Mouse (Mus musculus): ENCODE measurements at regions not wholly inside any gene's neighbourhood (a gene's known extent, or its start where the extent isn't known, plus 50 kb on each side); places are given as distances from the start of the nearest gene placed in this dataset.

DNA sequence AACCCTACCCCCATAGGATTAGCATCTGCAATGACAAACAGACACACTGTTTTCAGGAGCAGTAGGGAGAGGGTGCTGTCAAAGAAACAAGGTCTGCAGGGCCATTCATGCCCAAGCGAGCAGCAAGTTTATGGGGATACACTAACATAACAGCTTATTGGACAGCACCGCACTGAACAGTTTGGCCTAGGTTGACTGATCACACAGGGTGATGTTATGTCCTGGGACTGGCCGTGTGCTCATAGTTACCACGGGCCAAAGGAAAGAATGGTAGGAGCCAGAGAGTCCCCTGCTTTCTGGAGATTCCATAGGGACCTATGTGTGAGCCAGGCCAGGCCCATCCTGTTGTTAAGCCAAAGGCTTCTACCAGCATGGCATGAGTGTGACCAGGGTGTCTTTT is 102.8 kb downstream of the Ndufa10 start:
- no peaks in the 10 kb centered on the region for H3K9me3 ChIP-seq (replicated peaks; ENCODE audit: control insufficient read depth, low read length)
- no peak overlapping the region for H3K27ac ChIP-seq (ENCODE audit: low read depth, low read length)
- 89% methylated on average over 4 of the region's 4 CpGs for WGBS (ENCODE audit: insufficient replicate concordance)
- H3K27me3 ChIP-seq (ENCODE audit: control insufficient read depth, insufficient read depth, low read length) = no peaks in the 10 kb centered on the region
- H3K4me2 ChIP-seq = no peak overlapping the region
- no peak overlapping the region for H3K9ac ChIP-seq (ENCODE audit: low read depth, low read length)
- H3K4me1 ChIP-seq (ENCODE audit: control insufficient read depth, insufficient read depth, low read length) = peaks cover 8% of the 10 kb centered on the region; the same call in 1 of the 2 replicates
- H3K36me3 ChIP-seq (ENCODE audit: control insufficient read depth, insufficient read depth, low read length) = no peaks in the 10 kb centered on the region
- no peak overlapping the region for H3K4me3 ChIP-seq (ENCODE audit: low read depth, low read length)
- no peak for ATAC-seq (replicated peaks; ENCODE audit: insufficient number of reproducible peaks, low FRiP score, low TSS enrichment)

DNA sequence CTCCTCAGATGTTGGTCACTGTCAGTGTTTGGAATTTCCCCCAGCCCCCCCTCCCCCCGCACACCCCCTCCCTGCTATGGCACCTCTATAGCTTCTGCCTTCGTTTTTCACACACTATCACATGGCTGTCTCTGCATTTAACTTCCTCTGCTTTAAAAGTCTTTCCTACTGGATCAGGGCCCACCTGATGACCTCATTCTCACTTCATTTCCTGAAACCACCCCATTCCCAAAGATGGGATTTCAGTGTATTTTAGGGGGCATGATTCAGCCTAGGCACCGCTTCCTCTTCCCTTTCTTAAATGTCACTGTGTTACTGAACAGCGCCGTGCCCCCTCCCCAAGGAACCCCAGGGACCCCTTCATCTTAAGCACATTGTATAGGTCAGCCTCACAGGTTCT is 103.7 kb downstream of the Ndufa10 start:
- Histone ChIP-seq H3K4me1 (ENCODE audit: control insufficient read depth, insufficient read depth, low read length) (peaks cover 8% of the 10 kb centered on the region; the same call in 1 of the 2 replicates), H3K9ac (ENCODE audit: low read depth, low read length) (no peak overlapping the region), H3K36me3 (ENCODE audit: control insufficient read depth, insufficient read depth, low read length) (no peaks in the 10 kb centered on the region), H3K27me3 (ENCODE audit: control insufficient read depth, insufficient read depth, low read length) (no peaks in the 10 kb centered on the region), H3K9me3 (replicated peaks; ENCODE audit: control insufficient read depth, low read length) (no peaks in the 10 kb centered on the region), H3K4me2 (no peak overlapping the region), H3K27ac (ENCODE audit: low read depth, low read length) (no peak overlapping the region), H3K4me3 (ENCODE audit: low read depth, low read length) (no peak overlapping the region)
- ATAC-seq (replicated peaks; ENCODE audit: insufficient number of reproducible peaks, low FRiP score, low TSS enrichment) = no peak
- 68% methylated on average over 5 of the region's 5 CpGs for WGBS (ENCODE audit: insufficient replicate concordance)

DNA sequence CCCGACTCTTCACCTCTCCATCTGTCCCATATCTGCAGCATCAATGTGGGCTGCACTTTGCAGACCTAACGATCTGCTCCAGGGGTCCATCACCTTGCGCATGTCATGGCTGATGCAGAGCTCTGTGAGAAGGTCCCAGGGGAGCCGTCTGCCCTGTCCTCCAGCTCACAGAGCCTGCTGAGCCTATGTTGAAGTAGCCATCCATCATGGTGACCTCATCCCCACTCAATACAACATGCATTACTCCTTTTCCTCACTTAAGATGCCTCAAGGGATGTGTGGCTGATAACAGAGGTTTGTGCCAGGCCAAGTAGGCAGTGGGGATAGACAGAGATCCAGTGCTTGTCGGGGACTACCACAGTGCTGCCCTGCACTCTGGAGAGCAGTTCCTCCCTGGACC is 107.4 kb downstream of the Ndufa10 start:
- Histone ChIP-seq H3K27me3 (ENCODE audit: control insufficient read depth, insufficient read depth, low read length) (no peaks in the 10 kb centered on the region), H3K4me3 (ENCODE audit: low read depth, low read length) (no peak overlapping the region), H3K27ac (ENCODE audit: low read depth, low read length) (no peak overlapping the region), H3K36me3 (ENCODE audit: control insufficient read depth, insufficient read depth, low read length) (no peaks in the 10 kb centered on the region), H3K4me2 (no peak overlapping the region), H3K4me1 (ENCODE audit: control insufficient read depth, insufficient read depth, low read length) (peaks cover 1% of the 10 kb centered on the region; the same call in 1 of the 2 replicates), H3K9ac (ENCODE audit: low read depth, low read length) (no peak overlapping the region), H3K9me3 (replicated peaks; ENCODE audit: control insufficient read depth, low read length) (no peaks in the 10 kb centered on the region)
- no peak for ATAC-seq (replicated peaks; ENCODE audit: insufficient number of reproducible peaks, low FRiP score, low TSS enrichment)
- 63% methylated on average over 5 of the region's 5 CpGs for WGBS (ENCODE audit: insufficient replicate concordance)

DNA sequence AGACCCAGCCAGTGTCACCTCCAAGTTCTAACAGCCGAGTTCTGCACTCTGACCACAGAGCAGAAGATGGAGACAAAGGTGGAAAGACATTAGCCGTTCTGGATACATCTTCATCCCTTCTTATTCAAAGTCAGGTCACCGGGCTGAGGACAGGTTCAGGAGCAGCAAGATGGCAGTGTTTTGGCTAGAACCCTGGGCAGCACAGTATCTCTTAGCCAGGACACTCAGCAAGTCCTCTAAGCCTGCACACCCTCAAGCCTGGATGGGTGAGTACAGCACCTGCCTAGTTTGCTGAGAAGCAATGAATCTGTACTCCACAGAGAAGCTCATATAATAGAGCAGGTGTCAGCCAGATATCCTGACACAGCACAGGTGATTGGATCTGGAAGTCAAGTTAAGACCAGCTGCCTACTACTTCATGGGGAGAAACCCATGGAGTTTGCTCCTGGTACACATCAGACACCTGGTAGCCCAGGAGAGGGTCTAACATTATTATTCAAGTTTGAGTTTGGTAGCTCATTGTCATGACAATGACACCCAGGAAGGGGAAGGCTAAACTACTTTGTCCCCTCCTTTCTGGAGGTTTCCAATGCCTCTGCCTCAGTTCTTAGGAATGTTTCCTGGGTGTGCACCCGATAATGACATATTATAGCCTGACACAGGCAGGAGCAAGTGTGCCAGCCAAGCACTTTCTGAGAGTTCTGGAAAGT is 108.1 kb downstream of the Ndufa10 start:
- H3K27ac ChIP-seq (ENCODE audit: low read depth, low read length) = no peak overlapping the region
- H3K9ac ChIP-seq (ENCODE audit: low read depth, low read length) = no peak overlapping the region
- H3K27me3 ChIP-seq (ENCODE audit: control insufficient read depth, insufficient read depth, low read length) = no peaks in the 10 kb centered on the region
- WGBS (ENCODE audit: insufficient replicate concordance) = 75% methylated on average over 4 of the region's 4 CpGs
- H3K4me2 ChIP-seq = no peak overlapping the region
- H3K36me3 ChIP-seq (ENCODE audit: control insufficient read depth, insufficient read depth, low read length) = no peaks in the 10 kb centered on the region
- no peaks in the 10 kb centered on the region for H3K4me1 ChIP-seq (ENCODE audit: control insufficient read depth, insufficient read depth, low read length)
- H3K4me3 ChIP-seq (ENCODE audit: low read depth, low read length) = no peak overlapping the region
- H3K9me3 ChIP-seq (replicated peaks; ENCODE audit: control insufficient read depth, low read length) = no peaks in the 10 kb centered on the region
- no peak for ATAC-seq (replicated peaks; ENCODE audit: insufficient number of reproducible peaks, low FRiP score, low TSS enrichment)

DNA sequence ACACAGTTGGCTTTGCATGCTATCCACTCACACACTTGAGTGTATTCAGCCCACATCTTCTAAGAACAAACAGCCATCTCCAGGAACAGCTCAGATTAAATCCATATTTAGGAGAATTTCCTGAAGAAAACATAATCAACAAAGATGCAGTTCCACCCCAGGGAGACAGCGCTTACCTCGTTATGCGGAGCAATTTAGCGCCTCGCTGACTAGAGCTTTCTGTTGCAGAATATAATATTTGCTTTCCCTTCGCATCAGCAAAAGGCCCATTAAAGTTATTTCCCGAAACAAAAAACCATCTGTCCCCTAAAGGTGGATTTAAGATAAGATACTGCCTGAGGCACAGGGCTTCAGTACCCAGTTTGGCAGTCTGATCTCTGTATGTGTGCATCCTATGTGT is 112.0 kb downstream of the Ndufa10 start:
- Histone ChIP-seq H3K27me3 (ENCODE audit: control insufficient read depth, insufficient read depth, low read length) (no peaks in the 10 kb centered on the region), H3K9ac (ENCODE audit: low read depth, low read length) (no peak overlapping the region), H3K36me3 (ENCODE audit: control insufficient read depth, insufficient read depth, low read length) (no peaks in the 10 kb centered on the region), H3K4me1 (ENCODE audit: control insufficient read depth, insufficient read depth, low read length) (peaks cover 3% of the 10 kb centered on the region), H3K9me3 (replicated peaks; ENCODE audit: control insufficient read depth, low read length) (no peaks in the 10 kb centered on the region), H3K4me3 (ENCODE audit: low read depth, low read length) (no peak overlapping the region), H3K27ac (ENCODE audit: low read depth, low read length) (no peak overlapping the region), H3K4me2 (no peak overlapping the region)
- ATAC-seq (replicated peaks; ENCODE audit: insufficient number of reproducible peaks, low FRiP score, low TSS enrichment) = no peak
- WGBS (ENCODE audit: insufficient replicate concordance) = 87% methylated on average over 7 of the region's 7 CpGs

DNA sequence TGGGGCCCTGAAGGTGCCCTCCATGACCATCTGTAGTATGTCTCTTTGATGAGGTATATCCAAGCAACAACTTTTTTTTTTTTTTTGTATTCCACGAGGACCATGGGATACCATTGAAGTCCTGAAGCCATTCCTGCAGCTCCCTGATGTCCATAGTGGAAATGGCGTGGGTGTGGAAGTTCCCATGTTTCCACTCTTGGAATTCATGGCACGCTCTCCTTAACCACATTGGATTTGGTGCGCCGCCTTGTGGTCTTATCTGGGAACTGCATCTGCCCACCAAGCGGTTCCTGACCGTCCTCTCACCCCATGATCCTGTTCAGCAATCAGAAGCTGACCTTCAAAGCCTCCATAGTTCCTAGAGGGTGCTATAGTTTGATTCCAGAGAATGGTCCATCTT is 113.4 kb downstream of the Ndufa10 start:
- H3K4me2 ChIP-seq = no peak overlapping the region
- WGBS (ENCODE audit: insufficient replicate concordance) = 13% methylated on average over 7 of the region's 7 CpGs
- no peak for ATAC-seq (replicated peaks; ENCODE audit: insufficient number of reproducible peaks, low FRiP score, low TSS enrichment)

DNA sequence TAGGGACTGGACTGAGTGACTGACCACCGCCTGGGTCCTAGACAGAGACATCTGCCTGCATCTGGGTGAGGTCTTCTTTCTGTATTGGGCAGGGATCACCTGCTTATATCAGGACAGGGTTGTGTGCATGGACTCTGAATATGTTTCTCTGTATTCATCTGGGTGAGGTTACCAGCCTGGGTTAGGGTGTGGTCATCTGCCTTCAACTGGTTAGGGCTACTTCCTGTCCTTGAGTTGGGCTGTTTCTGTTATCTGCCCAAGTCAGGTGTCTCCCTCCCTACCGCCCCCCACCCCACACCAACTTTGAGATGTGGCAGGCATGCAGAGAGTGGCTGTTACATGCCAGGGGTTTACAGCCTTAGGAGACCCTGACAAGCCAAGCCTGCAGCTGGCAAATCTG is 114.2 kb downstream of the Ndufa10 start:
- H3K36me3 ChIP-seq (ENCODE audit: control insufficient read depth, insufficient read depth, low read length) = no peaks in the 10 kb centered on the region
- H3K9me3 ChIP-seq (replicated peaks; ENCODE audit: control insufficient read depth, low read length) = no peaks in the 10 kb centered on the region
- H3K4me2 ChIP-seq = no peak overlapping the region
- H3K4me3 ChIP-seq (ENCODE audit: low read depth, low read length) = no peak overlapping the region
- peaks cover 3% of the 10 kb centered on the region for H3K4me1 ChIP-seq (ENCODE audit: control insufficient read depth, insufficient read depth, low read length)
- H3K9ac ChIP-seq (ENCODE audit: low read depth, low read length) = no peak overlapping the region
- no peak for ATAC-seq (replicated peaks; ENCODE audit: insufficient number of reproducible peaks, low FRiP score, low TSS enrichment)
- no peak overlapping the region for H3K27ac ChIP-seq (ENCODE audit: low read depth, low read length)
- H3K27me3 ChIP-seq (ENCODE audit: control insufficient read depth, insufficient read depth, low read length) = no peaks in the 10 kb centered on the region
- WGBS (ENCODE audit: insufficient replicate concordance) = 82% methylated on average over 2 of the region's 2 CpGs

More for the DNA sequence above, 113.4 kb downstream of the Ndufa10 start:
- no peak overlapping the region for H3K9ac ChIP-seq (ENCODE audit: low read depth, low read length)
- H3K36me3 ChIP-seq (ENCODE audit: control insufficient read depth, insufficient read depth, low read length) = no peaks in the 10 kb centered on the region
- no peak overlapping the region for H3K27ac ChIP-seq (ENCODE audit: low read depth, low read length)
- H3K27me3 ChIP-seq (ENCODE audit: control insufficient read depth, insufficient read depth, low read length) = no peaks in the 10 kb centered on the region
- no peak overlapping the region for H3K4me3 ChIP-seq (ENCODE audit: low read depth, low read length)
- peaks cover 3% of the 10 kb centered on the region for H3K4me1 ChIP-seq (ENCODE audit: control insufficient read depth, insufficient read depth, low read length)
- no peaks in the 10 kb centered on the region for H3K9me3 ChIP-seq (replicated peaks; ENCODE audit: control insufficient read depth, low read length)

DNA sequence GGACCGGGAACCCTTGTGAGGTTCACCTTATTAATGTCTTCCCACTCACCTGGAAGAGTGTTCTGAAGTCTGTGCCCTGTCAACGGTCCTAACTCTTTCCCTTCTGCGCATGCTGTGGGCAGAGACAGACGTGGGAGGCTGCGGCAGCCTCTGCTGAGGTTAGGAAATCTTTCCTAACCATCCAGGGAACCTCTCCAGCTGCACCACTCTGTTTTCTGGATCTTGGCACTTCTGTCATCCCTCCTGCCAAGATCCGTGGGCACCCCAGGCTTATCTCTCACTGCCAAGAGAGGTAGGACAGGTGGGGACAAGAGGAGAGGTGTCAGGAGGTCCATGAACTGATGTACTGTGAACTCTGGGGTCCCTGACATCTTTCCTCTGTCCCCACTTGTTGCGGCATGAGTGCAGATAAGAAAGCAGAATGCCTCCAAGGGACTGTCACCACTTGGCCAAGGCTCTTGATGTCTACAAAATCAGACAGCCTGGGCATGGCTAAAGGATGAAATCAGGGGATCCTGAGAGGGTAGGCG is 114.8 kb downstream of the Ndufa10 start:
- Histone ChIP-seq H3K9ac (ENCODE audit: low read depth, low read length) (no peak overlapping the region), H3K4me3 (ENCODE audit: low read depth, low read length) (no peak overlapping the region), H3K27ac (ENCODE audit: low read depth, low read length) (no peak overlapping the region), H3K9me3 (replicated peaks; ENCODE audit: control insufficient read depth, low read length) (no peaks in the 10 kb centered on the region), H3K36me3 (ENCODE audit: control insufficient read depth, insufficient read depth, low read length) (no peaks in the 10 kb centered on the region), H3K4me2 (no peak overlapping the region), H3K4me1 (ENCODE audit: control insufficient read depth, insufficient read depth, low read length) (peaks cover 3% of the 10 kb centered on the region), H3K27me3 (ENCODE audit: control insufficient read depth, insufficient read depth, low read length) (no peaks in the 10 kb centered on the region)
- ATAC-seq (replicated peaks; ENCODE audit: insufficient number of reproducible peaks, low FRiP score, low TSS enrichment) = no peak
- whole genome bisulfite sequencing (ENCODE audit: insufficient replicate concordance) = 62% methylated on average over 8 of the region's 8 CpGs
